Mouse (Mus musculus): ENCODE data around the gene Rpl38.
A peak's percentile ranks its signal among the peaks of the same experiment; 100 is the strongest.
"Not testable (repeated sequence)": the region's sequence is repeated elsewhere in the genome, so short reads cannot be mapped to it uniquely, and the experiment has no call there.

Gene Rpl38

GRCm38 (mm10) chr11:114657737-114658136, 10.6 kb upstream of the Rpl38 start:
- DNase-seq = peak; percentile 90

DNA sequence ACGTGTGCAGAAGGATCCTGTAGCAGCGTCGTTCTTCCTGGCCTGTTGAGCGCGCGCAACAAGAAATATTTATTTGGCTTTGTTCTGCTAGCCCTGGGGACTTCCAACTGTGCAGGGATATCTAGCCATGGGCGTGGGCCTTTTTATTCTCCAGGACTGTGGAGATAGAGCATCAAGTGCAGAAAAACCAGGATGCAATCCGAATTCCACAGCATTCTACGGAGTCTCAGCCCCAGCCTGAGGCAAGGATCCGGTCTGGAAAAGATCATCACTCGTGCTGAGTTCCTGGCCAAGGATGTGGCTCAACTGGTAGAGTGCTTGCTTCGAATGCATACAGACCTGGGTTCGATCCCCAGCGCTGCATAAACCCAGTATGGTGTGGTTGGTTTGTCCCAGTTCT, 6.2 kb upstream of the Rpl38 start:
- DNase-seq = no peak

GRCm38 (mm10) chr11:114662746-114663362, 5.5 kb upstream of the Rpl38 start:
- peak; percentile 75 for DNase-seq

DNA sequence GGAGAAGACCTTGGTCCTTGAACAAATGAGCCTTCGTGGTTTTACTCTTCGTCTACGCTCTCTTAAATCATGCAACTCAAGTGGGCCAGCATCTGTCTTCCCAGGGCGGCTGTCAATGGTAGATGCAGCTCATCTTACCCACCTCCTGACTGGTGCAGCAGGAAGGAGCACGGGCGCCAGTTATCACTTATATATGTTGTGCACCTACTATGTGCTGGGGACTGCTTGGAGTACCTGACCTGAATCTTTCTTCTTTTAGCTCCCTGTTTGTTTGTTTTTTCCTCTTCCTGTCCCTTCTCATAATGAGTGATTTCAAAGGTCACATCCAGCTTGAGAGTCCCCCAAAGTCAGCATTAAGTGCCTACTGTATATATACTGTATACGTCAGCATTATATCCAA, 4.2 kb upstream of the Rpl38 start:
- no peak for DNase-seq

DNA sequence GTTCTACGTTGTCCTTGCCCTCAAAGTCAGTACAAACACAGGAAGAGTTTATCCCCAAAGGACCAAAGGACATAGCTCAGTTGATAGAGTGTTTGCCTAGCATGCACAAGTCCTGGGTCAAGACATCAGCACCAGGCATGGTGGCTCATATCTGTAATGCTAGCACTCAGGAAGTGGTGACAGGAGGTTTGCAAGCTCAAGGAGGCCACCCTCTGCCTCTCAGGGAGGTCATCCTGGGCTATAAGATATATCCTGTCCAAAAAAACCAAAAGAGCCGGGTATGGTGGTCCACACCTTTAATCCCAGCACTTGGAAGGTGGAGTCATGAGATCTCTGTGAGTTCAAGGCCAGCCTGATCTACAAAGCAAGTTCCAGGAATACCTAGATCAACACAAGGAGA, 2.9 kb upstream of the Rpl38 start:
- no peak for DNase-seq

DNA sequence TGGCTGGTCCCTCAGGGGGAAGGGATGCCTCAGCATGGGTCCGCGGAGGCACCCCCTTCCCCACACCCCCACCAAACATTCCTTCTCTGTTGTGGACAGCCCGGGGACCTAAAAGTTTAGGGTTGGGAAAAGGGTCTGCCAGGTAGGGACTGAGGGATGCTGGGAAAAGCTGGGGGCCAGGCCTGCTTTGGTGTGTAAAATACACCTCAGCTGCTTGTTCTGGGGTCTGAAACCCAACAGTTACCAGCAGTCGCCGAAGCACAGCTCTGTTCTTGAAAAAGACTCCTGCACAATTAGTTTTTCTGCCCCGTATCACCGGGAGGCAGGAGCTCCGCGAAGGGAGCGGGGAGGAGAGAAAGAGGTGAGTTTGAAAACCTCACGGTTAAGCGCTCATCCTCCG, 1.5 kb upstream of the Rpl38 start:
- no peak for DNase-seq

DNA sequence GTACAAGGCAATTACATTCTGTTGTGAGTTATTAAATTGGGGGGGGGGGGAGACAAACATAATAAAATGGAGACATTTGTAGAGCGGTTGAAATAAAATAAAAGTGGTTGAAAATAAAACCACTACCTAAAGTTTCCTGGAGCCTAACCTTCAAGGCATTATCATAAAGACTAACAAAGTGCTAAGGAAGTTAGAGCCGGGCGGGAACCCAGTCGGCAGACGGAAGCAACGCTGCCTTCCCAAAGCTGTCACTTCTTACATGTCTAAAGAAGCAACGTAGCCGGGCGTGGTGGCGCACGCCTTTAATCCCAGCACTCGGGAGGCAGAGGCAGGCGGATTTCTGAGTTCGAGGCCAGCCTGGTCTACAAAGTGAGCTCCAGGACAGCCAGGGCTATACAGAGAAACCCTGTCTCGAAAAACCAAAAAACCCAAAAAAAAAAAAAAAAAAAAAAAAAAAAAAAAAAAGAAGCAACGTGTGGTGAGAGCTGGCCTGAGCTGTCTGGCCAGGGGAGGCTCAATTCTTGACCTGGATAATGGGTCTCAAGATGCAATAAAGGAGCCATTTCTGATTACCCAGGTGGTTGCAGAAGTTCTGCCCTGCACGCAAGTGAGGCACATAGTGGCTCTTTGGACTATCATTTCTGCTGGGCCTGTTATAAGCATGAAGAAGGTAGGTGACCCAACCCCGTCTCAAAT, 940 bp upstream of the Rpl38 start:
- no peak for DNase-seq

GRCm38 (mm10) chr11:114667932-114668285, 415 bp upstream of the Rpl38 start:
- peak; percentile 61 for DNase-seq

DNA sequence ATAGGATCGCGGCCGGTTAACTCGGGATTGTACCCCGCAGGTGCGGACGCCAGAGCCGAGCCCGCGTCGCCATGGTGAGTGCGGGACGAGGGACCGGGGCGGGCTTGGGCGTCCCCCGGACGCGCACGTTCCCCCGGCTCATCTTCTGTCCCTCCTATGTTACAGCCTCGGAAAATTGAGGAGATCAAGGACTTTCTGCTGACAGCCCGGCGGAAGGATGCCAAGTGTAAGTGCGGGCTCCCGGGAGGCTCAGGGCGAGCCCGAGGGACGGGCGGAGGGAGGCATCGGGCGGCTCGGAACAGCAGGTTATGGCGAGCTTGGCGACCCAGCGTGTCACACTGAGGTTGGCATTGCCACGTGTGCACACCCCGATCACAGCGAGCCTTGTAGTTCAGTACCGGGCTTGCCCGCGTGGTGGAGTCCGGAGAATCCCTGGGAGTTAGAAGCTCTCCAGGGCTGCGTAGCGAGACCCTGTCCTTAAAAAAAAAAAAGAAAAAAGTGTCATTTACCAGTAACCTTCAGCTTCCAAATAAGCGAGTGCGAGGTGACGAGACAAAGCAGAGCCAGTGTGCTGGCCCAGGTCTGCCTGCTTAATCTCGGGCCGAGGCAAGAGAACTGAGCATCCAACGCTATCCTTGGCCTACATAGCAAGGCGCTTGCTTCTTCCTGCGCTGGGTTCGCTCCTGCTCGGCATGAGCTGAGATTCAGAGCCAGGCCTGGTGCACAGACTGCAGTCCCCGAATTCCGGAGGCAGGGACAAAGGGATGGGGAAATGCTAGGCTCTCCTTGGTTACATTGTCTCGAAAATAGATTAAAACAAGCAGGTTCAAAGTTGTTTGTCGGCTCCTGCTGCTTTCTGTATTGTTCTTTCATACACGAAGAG, 658 bp downstream of the Rpl38 start:
- DNase-seq = peak; percentile 84

GRCm38 (mm10) chr11:114669651-114670168, 1.4 kb downstream of the Rpl38 start:
- DNase-seq = no peak

GRCm38 (mm10) chr11:114671147-114671546, 2.8 kb downstream of the Rpl38 start:
- no peak for DNase-seq

- DNase-seq = peak; percentile 58
Measured at GRCm38 (mm10) chr11:114672794-114673718, 4.7 kb downstream of the Rpl38 start.

DNA sequence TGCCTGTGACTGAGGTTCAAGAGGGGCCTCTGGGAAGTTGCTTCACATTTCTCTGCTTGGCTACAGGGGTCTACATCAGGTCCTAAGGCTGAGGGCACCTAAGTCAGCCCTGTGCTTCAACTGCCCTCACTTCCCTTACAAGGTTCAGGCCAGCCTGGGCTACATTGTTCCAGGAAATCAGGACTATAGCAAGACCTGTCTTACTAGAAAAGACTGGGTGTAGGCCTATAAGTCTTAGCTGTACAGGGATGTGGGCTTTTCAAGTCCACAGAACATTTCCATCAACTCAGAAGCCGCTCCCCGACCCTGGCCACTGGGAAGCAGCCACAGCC, 5.4 kb downstream of the Rpl38 start:
- DNase-seq = no peak

GRCm38 (mm10) chr11:114674180-114674579, 5.9 kb downstream of the Rpl38 start:
- DNase-seq = no peak

DNA sequence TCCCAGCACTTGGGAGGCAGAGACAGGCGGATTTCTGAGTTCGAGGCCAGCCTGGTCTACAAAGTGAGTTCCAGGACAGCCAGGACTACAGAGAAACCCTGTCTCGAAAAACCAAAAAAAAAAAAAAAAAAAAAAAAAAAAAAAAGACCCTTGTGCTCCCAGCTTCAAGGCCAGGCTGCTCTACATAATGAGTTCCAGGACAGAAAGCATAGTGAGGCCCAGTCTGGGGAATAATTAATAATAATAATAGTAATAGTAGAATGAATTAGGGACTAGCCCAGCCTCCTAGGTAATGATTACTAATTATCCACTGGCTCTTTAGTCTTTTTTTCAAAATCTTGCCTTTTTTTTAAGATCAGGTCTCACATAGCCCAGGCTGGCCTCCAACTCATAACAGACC, 6.5 kb downstream of the Rpl38 start:
- DNase-seq = not testable (repeated sequence)

DNA sequence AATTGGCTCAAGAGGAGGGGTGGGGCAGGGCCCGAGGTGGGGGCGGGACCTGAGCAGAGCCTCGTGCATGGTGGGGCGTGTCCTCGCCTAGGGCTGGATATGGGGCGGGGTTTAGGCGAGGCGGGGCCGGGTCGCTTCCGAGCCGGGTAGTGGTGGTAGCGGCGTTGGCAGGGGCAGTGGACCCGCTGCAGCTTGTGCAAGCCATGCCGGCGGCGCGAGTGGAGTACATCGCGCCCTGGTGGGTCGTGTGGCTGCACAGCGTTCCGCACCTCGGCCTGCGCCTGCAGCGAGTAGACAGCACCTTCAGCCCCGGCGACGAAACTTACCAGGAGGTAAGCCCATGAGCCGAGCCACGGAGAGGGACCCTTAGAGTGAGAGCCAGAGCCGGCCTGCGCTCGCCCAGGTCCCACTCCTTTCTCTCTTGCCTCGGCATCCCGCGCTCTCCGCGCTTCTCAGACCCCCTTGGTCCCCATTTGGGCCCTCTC, 7.1 kb downstream of the Rpl38 start, which contains the start of gene Ttyh2:
Gene Ttyh2, plus strand, starts transcription at position 91 of the 485 bp plus-strand sequence.
- DNase-seq = peak; percentile 91

- DNase-seq = peak; percentile 61
Measured at GRCm38 (mm10) chr11:114675826-114676401, 7.6 kb downstream of the Rpl38 start.

DNA sequence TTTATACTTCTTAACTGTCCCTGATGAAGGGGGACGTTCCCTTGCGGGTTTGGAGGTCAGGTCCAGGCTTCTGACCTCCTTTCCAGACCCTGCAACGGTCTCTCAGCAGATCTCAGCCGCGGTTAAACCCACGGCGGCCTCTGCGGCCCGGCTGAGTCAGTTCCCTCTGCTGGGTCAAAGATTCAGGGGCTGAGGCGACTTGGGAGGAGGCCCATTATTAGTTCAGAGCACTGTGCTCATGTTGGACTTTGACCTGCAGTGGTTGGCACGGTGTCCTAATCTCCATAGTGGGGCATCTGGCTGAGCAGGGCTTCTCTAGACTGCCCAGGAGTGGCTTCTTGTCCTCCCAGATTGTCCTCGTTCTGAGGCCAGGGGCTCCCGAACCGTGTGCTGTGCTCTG, 8.1 kb downstream of the Rpl38 start:
- DNase-seq = peak; percentile 55

GRCm38 (mm10) chr11:114676896-114677530, 8.7 kb downstream of the Rpl38 start:
- DNase-seq = no peak

GRCm38 (mm10) chr11:114679582-114679981, 11.3 kb downstream of the Rpl38 start:
- peak; percentile 65 for DNase-seq

GRCm38 (mm10) chr11:114680291-114680690, 12.0 kb downstream of the Rpl38 start:
- peak; percentile 39 for DNase-seq

Data from lung, postnatal 36 days (tissue).